Mouse (Mus musculus): ENCODE results near the gene Ccdc88c. TPM values are rescaled to one million over a fixed set of nuclear protein-coding genes. Genes with fewer than 3 reads are reported as not detected.
A peak's percentile ranks its signal among the peaks of the same experiment; 100 is the strongest.

Ccdc88c gene
- polyA plus RNA-seq (2017; shearing (Covaris generic)) = 10 to 100 TPM; 65.8 to 96.2 (median 95.7) TPM

- ATAC-seq = peak; percentile 77
These were observed at the start of gene Ccdc88c for GRCm38 (mm10) chr12:101028954-101029731. Gene Ccdc88c, minus strand, starts transcription at chr12:101029056.

- no peak for ATAC-seq
These were observed 49.1 kb upstream of the Ccdc88c start for GRCm38 (mm10) chr12:101077955-101078354.

- ATAC-seq = no peak
These were observed 46.6 kb upstream of the Ccdc88c start for GRCm38 (mm10) chr12:101075433-101075832.

GRCm38 (mm10) chr12:101074821-101075429 is 46.1 kb upstream of the Ccdc88c start:
- peak; percentile 67 for ATAC-seq

GRCm38 (mm10) chr12:101069813-101070212 is 41.0 kb upstream of the Ccdc88c start:
- no peak for ATAC-seq

GRCm38 (mm10) chr12:101066329-101066728 is 37.5 kb upstream of the Ccdc88c start:
- ATAC-seq = no peak

GRCm38 (mm10) chr12:101039956-101040355 is 11.1 kb upstream of the Ccdc88c start:
- ATAC-seq = no peak

- no peak for ATAC-seq
These were observed 456 bp downstream of the Ccdc88c start for GRCm38 (mm10) chr12:101028247-101028953.

- ATAC-seq = peak; percentile 39
These were observed 1.2 kb downstream of the Ccdc88c start for GRCm38 (mm10) chr12:101027451-101028246.

GRCm38 (mm10) chr12:101026946-101027345 is 1.9 kb downstream of the Ccdc88c start:
- no peak for ATAC-seq

- no peak for ATAC-seq
These were observed 2.3 kb downstream of the Ccdc88c start for GRCm38 (mm10) chr12:101026518-101026917.

GRCm38 (mm10) chr12:101026025-101026424 is 2.8 kb downstream of the Ccdc88c start:
- no peak for ATAC-seq

GRCm38 (mm10) chr12:101025379-101025778 is 3.5 kb downstream of the Ccdc88c start:
- ATAC-seq = no peak

- no peak for ATAC-seq
These were observed 4.0 kb downstream of the Ccdc88c start for GRCm38 (mm10) chr12:101024824-101025223.

- no peak for ATAC-seq
These were observed 5.7 kb downstream of the Ccdc88c start for GRCm38 (mm10) chr12:101023143-101023542.

GRCm38 (mm10) chr12:101022353-101022752 is 6.5 kb downstream of the Ccdc88c start:
- no peak for ATAC-seq

- ATAC-seq = no peak
These were observed 7.2 kb downstream of the Ccdc88c start for GRCm38 (mm10) chr12:101021484-101022226.

GRCm38 (mm10) chr12:101020210-101021015 is 8.4 kb downstream of the Ccdc88c start:
- ATAC-seq = no peak

- ATAC-seq = no peak
These were observed 9.4 kb downstream of the Ccdc88c start for GRCm38 (mm10) chr12:101019443-101019842.

- ATAC-seq = no peak
These were observed 9.8 kb downstream of the Ccdc88c start for GRCm38 (mm10) chr12:101019031-101019430.

- peak; percentile 76 for ATAC-seq
These were observed 10.9 kb downstream of the Ccdc88c start for GRCm38 (mm10) chr12:101017971-101018371.

All from inflammation-experienced regulatory T-cells, adult 6 months (primary cell).